Mouse (Mus musculus): ENCODE data around the gene Gstp1.

- TF ChIP-seq CTCF (IDR thresholded peaks at IDR 0.05; ENCODE audit: low read depth): no peak
- TF ChIP-seq EP300 (IDR thresholded peaks at IDR 0.05; ENCODE audit: low read depth): no peak
These were observed 14.6 kb downstream of the Gstp1 start for GRCm38 (mm10) chr19:4023185-4023584.

Measured in liver, embryonic 14.5 days (tissue).